Mouse (Mus musculus) forebrain, embryonic 11.5 days (tissue): ENCODE measurements around the gene Acp4. TPM values are rescaled to one million over a fixed set of nuclear protein-coding genes. Genes with fewer than 3 reads are reported as not detected.
"Not testable (repeated sequence)": the region's sequence is repeated elsewhere in the genome, so short reads cannot be mapped to it uniquely, and the experiment has no call there.

Source experiments
- ATAC-seq: fragments of 200-750 bp; cut with Nextera tagmentation; replicated peaks from 2 replicates; pipeline ENCODE4 v1.8.0; 2017; ENCODE audit warnings: moderate TSS enrichment; ENCODE audit not compliant: low FRiP score
- DNase-seq: peaks from one replicate; pipeline ENCODE4 v3.0.0-alpha.2; 2017; ENCODE audit warnings: low spot score
- H3K27ac ChIP-seq: fragments of 300-500 bp; sonication (generic); 2 replicates; pipeline ENCODE4 v1.5.1; 2014; ENCODE audit warnings: low read depth, low read length
- H3K27me3 ChIP-seq: fragments of 300-500 bp; sonication (generic); 2 replicates; pipeline ENCODE4 v1.6.1; 2014; ENCODE audit warnings: mild to moderate bottlenecking, low read length, mixed read lengths; ENCODE audit not compliant: control insufficient read depth, insufficient read depth
- H3K36me3 ChIP-seq: fragments of 300-500 bp; sonication (generic); 2 replicates; pipeline ENCODE4 v1.6.1; 2014; ENCODE audit warnings: mild to moderate bottlenecking, low read length, moderate library complexity, mixed read lengths; ENCODE audit not compliant: control insufficient read depth, insufficient read depth
- H3K4me1 ChIP-seq: fragments of 300-500 bp; sonication (generic); replicated peaks from 2 replicates; pipeline ENCODE4 v1.6.1; 2014; ENCODE audit warnings: low read length, mixed read lengths; ENCODE audit not compliant: control insufficient read depth, insufficient read depth
- H3K4me2 ChIP-seq: fragments of 300-500 bp; sonication (generic); 2 replicates; pipeline ENCODE4 v1.6.1; 2014; ENCODE audit warnings: low read depth, mild to moderate bottlenecking, low read length, moderate library complexity, mixed read lengths; ENCODE audit not compliant: severe bottlenecking
- H3K4me3 ChIP-seq: fragments of 300-500 bp; sonication (generic); 2 replicates; pipeline ENCODE4 v1.5.1; 2014; ENCODE audit warnings: low read depth, low read length
- H3K9ac ChIP-seq: fragments of 300-500 bp; sonication (generic); 2 replicates; pipeline ENCODE4 v1.6.1; 2014; ENCODE audit warnings: low read length
- H3K9me3 ChIP-seq: fragments of 300-500 bp; sonication (generic); 2 replicates; pipeline ENCODE4 v1.6.1; 2016; ENCODE audit warnings: low read length, mixed read lengths; ENCODE audit not compliant: control insufficient read depth
- WGBS: fragments of 180-500 bp; shearing (Covaris S2); extraction: QIAGEN DNeasy Blood & Tissue Kit; methylation state at CpG from one replicate; pipeline ENCODE4 v1.1.7; 2014; 5-methylcytosine and 5-hydroxymethylcytosine counted together
- polyA plus RNA-seq: library from polyadenylated mRNA; unstranded; fragments of >200 nt; fragmentation: Nextera tagmentation; extraction: Ambion mirVana; gene quantifications from 2 replicates; pipeline ENCODE4 v1.2.1, GENCODE M21; 2014

Acp4 gene
- polyA plus RNA-seq, 1 experiment from 2014 or later: not detected

DNA sequence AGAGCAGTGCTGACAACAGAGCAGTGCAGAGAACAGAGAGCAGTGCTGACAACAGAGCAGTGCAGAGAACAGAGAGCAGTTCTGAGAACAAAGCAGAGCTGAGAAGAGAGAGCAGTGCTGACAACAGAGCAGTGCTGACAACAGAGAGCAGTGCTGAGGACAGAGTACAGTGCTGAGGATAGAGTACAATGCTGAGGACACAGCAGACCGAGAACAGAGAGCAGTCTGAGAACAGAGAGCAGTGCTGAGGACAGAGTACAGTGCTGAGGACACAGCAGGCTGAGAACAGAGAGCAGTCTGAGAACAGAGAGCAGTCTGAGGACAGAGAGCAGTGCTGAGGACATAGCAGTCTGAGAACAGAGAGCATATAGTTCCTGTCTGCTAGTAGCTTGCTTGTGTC lies 16.5 kb downstream of the Acp4 start:
- Histone ChIP-seq H3K4me2 (no peak overlapping the region), H3K4me1 (no peaks in the 10 kb centered on the region), H3K9me3 (no peaks in the 10 kb centered on the region), H3K9ac (no peak overlapping the region), H3K4me3 (no peak overlapping the region), H3K36me3 (no peaks in the 10 kb centered on the region), H3K27me3 (no peaks in the 10 kb centered on the region), H3K27ac (no peak overlapping the region)
- DNase-seq: no peak
- ATAC-seq: no peak
- WGBS: 71% methylated on average over 1 of the region's 1 CpGs

DNA sequence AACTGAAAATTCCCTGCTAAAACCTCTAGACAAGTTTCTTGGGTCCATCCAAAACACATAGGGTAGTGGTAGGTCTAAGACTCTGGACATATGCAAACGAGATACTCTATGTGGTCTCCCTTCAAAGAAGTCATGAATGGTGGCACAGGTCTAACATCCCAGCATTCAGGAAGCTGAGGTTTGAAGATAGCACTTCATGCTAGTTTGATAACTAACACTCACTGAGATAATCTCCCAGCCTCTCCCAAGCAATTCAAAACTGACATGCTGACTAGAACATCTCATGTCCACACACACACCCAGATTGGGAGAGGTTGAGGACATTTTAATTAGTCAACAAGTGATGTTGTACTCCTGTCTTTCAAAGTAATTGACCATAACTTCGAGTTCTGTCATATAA lies 17.3 kb downstream of the Acp4 start:
- Histone ChIP-seq H3K4me2 (no peak overlapping the region), H3K4me3 (no peak overlapping the region), H3K9ac (no peak overlapping the region), H3K36me3 (no peaks in the 10 kb centered on the region), H3K27me3 (no peaks in the 10 kb centered on the region), H3K4me1 (no peaks in the 10 kb centered on the region), H3K9me3 (no peaks in the 10 kb centered on the region), H3K27ac (no peak overlapping the region)
- DNase-seq: no peak
- no peak for ATAC-seq
- WGBS: 50% methylated on average over 2 of the region's 2 CpGs

DNA sequence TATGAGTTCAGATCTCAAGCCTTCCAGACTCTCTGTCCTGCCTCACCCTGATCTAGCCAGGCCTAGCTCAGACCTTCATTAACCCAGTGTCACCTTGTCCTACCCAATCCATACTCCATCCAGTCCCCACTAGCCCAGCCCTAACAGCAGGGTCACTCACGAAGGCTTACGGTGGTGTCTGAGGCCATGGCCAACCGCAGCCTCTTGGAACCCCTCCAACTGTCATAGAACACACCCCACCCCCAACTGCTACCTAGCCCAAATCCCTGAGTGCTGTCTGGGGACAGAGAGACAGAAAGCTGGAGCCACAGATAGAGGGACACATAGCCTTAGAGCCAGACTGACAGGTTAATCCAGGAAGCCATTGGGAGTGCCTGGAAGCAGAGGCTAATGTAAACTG lies 21.3 kb downstream of the Acp4 start, which contains the start of gene Gm36864:
Gm36864 (plus strand) TSS at position 269 of the 400 bp plus-strand sequence.
- H3K4me1 ChIP-seq: no peaks in the 10 kb centered on the region
- no peak within 1 kb of the TSS for H3K9ac ChIP-seq
- no peaks in the 10 kb centered on the region for H3K36me3 ChIP-seq
- H3K27me3 ChIP-seq: no peaks in the 10 kb centered on the region
- no peak within 1 kb of the TSS for H3K27ac ChIP-seq
- no peak within 1 kb of the TSS for H3K4me3 ChIP-seq
- no peak within 1 kb of the TSS for H3K4me2 ChIP-seq
- WGBS: 82% methylated on average over 3 of the region's 3 CpGs
- no peaks in the 10 kb centered on the region for H3K9me3 ChIP-seq
- ATAC-seq: no peak
- DNase-seq: no peak

- Histone ChIP-seq H3K27me3 (no peaks in the 10 kb centered on the region), H3K9me3 (no peaks in the 10 kb centered on the region), H3K9ac (no peak within 1 kb of the TSS), H3K4me1 (no peaks in the 10 kb centered on the region), H3K4me3 (no peak within 1 kb of the TSS), H3K4me2 (no peak within 1 kb of the TSS), H3K36me3 (no peaks in the 10 kb centered on the region), H3K27ac (no peak within 1 kb of the TSS)
- WGBS: 44% methylated on average over 1 of the region's 1 CpGs
- ATAC-seq (no peak), DNase-seq (no peak)
Observed at GRCm38 (mm10) chr7:44225076-44225475, 32.1 kb downstream of the Acp4 start, which contains the start of gene Klk1. Klk1 (plus strand) TSS chr7:44225360.

GRCm38 (mm10) chr7:44222335-44222734 lies 34.8 kb downstream of the Acp4 start:
- not testable (repeated sequence) for H3K27me3 ChIP-seq, H3K27ac ChIP-seq, ATAC-seq, H3K36me3 ChIP-seq, H3K9ac ChIP-seq, H3K9me3 ChIP-seq, H3K4me3 ChIP-seq, H3K4me2 ChIP-seq, DNase-seq, H3K4me1 ChIP-seq
- 82% methylated on average over 6 of the region's 6 CpGs for WGBS

DNA sequence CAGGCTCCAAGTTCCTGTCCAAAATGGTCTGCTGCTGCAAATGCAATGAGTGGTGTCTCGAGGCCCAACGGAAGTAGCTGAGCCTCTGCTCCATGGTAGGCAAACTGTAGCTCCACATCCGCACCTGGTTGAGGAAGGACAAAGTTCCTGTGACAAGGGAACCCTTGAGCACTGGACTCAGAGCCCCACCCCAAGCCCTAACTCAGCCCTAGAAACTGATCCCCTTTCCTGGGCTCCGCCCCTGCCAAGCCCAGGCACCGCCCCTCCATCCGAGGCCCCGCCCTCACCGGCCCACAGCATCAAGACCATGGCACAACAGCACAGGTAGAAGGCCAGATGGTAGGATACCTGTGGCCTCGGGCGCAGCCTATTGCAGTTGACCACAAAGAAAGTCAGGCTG lies 35.6 kb downstream of the Acp4 start:
- H3K9ac ChIP-seq, ATAC-seq, H3K36me3 ChIP-seq, H3K4me2 ChIP-seq, H3K4me3 ChIP-seq, H3K9me3 ChIP-seq, H3K27me3 ChIP-seq, H3K27ac ChIP-seq, DNase-seq, H3K4me1 ChIP-seq: not testable (repeated sequence)
- whole genome bisulfite sequencing: 77% methylated on average over 8 of the region's 10 CpGs

DNA sequence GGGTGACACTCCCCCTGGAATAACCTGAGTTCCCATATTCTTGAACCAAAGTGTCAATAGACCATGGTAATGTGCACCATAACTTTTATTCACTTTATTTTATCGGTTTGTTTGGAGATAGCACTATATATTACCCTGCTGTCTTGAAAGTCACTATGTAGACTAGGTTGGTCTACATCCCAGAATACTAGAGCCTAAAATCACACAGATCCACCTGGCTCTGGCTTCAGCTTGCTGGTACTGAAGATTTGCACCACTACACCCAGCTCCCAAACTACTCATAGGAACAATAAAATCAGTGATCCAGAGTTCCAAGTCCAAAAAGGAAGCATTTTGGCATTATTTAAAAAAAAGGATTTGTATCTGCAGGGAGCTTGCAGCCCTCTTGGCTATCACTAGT lies 41.5 kb downstream of the Acp4 start, which contains the start of gene Klk1b5:
Klk1b5 (plus strand) TSS at position 301 of the 400 bp plus-strand sequence.
- no peak for ATAC-seq
- H3K4me3 ChIP-seq: no peak within 1 kb of the TSS
- no peak within 1 kb of the TSS for H3K27ac ChIP-seq
- H3K36me3 ChIP-seq: no peaks in the 10 kb centered on the region
- no peak for DNase-seq
- no peaks in the 10 kb centered on the region for H3K4me1 ChIP-seq
- 76% methylated on average over 1 of the region's 1 CpGs for WGBS
- no peak within 1 kb of the TSS for H3K4me2 ChIP-seq
- no peaks in the 10 kb centered on the region for H3K9me3 ChIP-seq
- H3K27me3 ChIP-seq: no peaks in the 10 kb centered on the region
- H3K9ac ChIP-seq: no peak within 1 kb of the TSS

DNA sequence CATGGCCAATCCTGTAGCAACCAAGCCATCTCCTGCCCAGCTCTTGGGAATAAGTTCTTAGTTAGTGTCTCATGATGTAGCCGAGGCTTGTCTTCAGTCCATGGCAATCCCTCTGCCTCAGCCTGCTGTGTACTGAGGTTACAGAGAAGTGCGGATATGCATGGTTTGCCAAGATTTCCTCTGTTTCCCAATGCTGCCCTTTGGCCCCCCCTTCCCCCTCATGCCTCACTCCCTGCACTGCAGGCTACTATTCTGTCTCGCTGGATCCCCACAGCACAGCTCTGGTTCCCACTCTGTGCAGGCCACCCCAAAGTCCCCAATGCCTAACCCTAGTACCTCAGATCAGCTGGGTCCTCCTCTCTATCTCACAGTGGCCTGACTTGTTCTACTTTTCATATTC lies 48.9 kb downstream of the Acp4 start:
- no peaks in the 10 kb centered on the region for H3K9me3 ChIP-seq
- WGBS: 94% methylated on average over 3 of the region's 3 CpGs
- H3K4me2 ChIP-seq: no peak overlapping the region
- no peak overlapping the region for H3K27ac ChIP-seq
- no peak overlapping the region for H3K4me3 ChIP-seq
- DNase-seq: no peak
- ATAC-seq: no peak
- H3K9ac ChIP-seq: no peak overlapping the region
- H3K27me3 ChIP-seq: no peaks in the 10 kb centered on the region
- no peaks in the 10 kb centered on the region for H3K36me3 ChIP-seq
- H3K4me1 ChIP-seq: no peaks in the 10 kb centered on the region

- WGBS: 58% methylated on average over 3 of the region's 3 CpGs
- H3K9me3 ChIP-seq, H3K27me3 ChIP-seq, H3K4me1 ChIP-seq, H3K9ac ChIP-seq, H3K27ac ChIP-seq, ATAC-seq, DNase-seq, H3K4me3 ChIP-seq, H3K36me3 ChIP-seq, H3K4me2 ChIP-seq: not testable (repeated sequence)
Observed at GRCm38 (mm10) chr7:44207135-44207534, 50.0 kb downstream of the Acp4 start, which contains the start of gene Klk1b4. Klk1b4 (plus strand) TSS chr7:44207435.
